Mouse (Mus musculus) layer of hippocampus, postnatal 14 days (tissue): ENCODE measurements around the gene Cstf2t. TPM values are rescaled to one million over a fixed set of nuclear protein-coding genes. Genes with fewer than 3 reads are reported as not detected.

Source experiments
- DNase-seq, 2 experiments: peaks; one replicate each; pipeline ENCODE4 v3.0.0; 2021 to 2022; ENCODE audit warnings: low spot score in 2 of 2, mixed read lengths in 1 of 2
- total RNA-seq, 2 experiments: library from RNA; stranded (reverse); gene quantifications; 2 replicates each; pipeline ENCODE4 v1.2.3; 2021

Cstf2t gene
- total RNA-seq, 2 experiments from 2014 or later, result 66.4 to 66.8 TPM

GRCm38 (mm10) chr19:31136316-31136715, 53.7 kb downstream of the Cstf2t start:
- no peak for DNase-seq
